Mouse (Mus musculus): ENCODE results near the gene Fbp2.

The Fbp2 gene

DNA sequence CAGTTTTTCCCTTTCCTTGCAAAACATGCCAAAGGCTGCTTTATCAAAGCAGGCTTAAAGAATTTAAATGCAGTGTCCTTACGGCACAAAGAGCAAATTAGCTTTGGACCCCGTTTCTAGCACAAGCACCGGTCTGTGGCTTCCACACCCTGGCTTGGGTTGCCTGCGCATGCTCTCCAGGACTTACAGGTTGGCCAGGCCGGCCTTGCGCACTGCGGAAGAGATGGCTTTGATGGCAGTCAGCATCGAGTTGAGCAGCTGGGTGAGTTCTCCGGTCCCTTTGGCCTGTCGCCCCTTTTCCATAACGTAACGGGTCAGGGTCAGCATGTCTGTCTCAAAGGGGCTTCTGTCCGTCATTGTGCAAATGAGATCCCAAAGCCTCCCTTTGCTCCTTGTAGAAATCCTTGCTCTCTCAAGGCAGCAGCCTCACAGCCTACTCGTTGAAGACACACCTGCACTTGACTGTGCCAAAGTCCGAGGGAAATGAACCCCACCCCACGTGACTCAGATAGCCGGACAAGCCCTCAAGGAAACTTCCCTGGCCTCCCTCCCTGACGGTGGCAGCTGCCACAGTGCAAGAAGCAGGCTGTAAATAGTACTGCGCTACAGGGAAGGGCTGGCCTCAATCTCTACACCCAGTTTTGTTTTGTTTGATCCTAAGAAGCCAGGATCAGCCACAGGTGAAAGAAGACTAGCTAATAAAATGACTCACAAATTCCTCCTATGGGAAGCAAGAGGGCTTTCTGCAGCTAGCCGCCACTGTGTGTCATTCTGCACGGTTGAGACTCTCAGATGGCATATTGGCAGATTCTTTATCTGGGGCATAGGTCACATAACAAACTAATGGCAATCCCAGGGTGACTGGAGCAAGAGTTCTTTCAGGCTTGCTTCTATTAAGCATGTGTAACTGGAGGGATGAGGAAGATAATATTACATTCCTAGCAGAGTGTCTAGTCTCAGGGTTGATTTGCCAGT, at the start of gene Fbp2:
Gene Fbp2, minus strand, starts transcription at position 482 of the 975 bp plus-strand sequence.
- DNase-seq (ENCODE audit: low spot score): peak; percentile 48

DNA sequence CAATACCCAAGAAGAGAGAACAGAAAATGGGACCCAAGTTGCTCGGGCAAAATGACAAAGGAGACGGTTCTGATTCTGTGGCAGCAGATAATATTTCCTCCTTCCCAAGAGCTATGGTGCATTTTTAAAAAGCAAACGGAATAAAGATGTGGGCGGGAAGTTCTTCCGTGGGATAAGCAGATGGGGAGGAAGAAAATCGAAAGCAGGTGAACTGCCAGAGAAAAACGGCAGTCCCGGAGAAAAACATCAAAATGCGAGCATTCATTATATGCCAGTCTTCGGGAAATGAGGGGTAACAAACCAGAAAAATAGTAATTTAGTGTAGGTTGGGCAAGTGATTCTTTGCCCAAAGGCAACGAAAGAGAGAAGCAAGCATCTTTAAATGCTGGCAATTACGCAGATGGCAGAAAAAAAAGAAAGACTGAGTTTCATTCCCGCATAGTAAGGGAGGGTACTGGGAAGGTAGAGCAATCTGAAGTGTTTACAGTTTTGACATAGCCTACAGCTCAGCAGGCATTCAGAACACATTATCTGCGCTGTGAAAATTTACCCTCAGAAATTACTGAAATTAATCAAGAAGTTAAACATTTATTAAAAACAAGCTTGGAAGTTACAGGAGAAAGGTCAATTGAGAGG, 49.4 kb upstream of the Fbp2 start:
- no peak for DNase-seq (ENCODE audit: low spot score)

DNA sequence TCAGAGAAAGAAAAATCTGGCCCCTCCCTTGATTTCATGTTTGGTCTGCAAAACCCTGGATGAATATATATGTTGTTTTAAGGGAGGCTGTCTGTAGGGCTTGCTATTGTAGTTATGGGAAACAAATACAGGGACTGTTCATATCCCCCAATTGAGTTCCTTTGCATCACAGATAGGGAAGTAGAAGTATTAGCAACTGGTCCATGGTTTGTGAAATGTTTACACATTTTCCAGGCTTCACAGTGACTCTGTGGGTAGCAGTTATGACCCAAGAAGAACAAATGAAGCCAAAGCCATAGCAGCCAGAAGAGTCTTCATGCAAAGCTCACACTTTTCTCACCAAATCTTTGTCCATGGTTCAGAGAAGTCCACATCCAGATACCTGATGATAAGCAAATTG, 42.9 kb upstream of the Fbp2 start:
- DNase-seq (ENCODE audit: low spot score): no peak

DNA sequence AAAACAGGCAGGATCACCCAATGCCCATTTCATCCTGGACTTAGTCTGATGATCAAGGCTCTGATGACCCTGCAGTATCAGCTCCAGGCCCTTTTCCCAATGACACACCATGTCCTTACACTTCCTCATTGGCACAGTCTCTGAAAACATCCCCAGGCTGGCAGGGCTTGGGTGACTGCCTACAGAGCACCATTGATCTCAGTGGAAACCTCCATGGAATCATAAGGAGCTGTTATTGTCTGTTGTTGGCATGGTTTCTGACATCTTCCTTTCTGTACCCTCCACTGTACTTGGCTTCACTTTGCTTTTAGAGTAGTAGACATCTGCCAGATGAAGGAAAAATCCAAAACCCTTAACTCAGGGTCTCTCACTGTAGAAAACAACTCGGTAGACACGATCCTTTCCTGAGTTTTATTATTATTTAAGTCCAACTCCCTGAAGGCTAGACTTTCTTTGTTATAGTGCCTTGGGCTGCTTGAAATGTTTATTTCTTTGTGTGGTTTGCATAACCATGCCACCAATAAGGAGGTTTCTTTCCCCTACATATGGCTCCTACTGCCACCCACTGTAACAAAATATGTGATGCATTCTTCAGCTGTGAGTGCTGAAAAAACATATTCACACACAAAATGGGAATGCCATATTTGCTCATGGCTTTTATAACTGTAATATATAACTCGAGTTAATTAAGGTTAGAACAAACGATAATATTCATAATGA, 39.9 kb upstream of the Fbp2 start:
- DNase-seq (ENCODE audit: low spot score): no peak

DNA sequence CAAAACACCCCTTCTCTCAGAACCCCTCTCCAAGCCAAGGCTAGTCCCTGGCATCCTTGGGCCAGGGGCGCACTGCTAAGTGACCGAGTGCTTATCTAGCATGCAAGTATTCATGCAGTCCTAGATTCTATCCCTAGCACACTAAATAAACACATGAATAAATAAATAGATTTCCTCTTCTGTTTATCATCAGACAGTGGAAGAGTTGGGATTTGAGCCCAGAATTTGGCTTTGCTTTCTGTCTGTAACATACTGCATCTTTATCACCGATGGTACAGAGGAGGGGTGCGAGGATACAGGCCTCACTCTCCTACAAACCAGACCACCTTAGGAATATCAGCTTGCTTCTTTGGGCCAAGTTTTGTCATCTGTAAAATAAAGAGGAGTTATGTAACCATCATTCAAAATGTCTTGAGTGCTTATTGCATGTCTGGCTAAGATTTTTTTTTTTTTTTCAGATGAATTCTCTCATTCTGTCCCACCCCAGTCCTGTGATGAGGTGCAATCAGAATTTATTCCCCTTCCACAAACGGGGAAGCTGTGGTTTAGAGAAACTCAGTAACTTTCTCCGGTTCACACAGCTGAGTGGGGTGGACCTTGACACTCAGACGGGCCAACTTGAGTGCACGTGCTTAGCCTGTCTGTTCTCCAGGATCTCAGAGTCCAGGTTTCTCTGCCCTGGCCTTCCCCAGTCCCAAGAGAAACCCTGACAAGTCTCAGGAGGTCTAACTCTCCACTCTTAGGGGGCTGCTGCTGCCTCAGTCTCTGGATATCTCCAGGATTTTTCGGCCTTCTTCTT, 35.0 kb upstream of the Fbp2 start:
- no peak for DNase-seq (ENCODE audit: low spot score)

DNA sequence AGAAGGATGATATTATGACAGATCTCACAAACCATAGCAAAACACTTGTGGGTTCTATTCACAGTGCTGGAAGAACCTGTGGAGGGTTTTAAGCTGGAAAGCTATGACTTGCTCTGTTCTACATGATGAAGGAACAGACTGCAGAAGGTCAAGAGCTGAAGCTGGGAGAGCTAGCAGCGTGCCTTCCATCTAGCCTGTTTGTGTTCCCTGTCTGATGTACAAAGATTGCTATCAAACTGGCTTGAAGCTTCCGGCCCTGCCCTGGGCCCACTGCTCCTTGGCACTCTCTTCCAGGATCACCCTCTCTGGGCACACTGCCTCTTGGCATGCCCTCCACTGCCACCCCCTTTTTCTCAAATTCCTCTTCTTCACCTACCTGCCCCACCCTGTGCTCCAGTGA, 31.1 kb upstream of the Fbp2 start:
- DNase-seq (ENCODE audit: low spot score): no peak

DNA sequence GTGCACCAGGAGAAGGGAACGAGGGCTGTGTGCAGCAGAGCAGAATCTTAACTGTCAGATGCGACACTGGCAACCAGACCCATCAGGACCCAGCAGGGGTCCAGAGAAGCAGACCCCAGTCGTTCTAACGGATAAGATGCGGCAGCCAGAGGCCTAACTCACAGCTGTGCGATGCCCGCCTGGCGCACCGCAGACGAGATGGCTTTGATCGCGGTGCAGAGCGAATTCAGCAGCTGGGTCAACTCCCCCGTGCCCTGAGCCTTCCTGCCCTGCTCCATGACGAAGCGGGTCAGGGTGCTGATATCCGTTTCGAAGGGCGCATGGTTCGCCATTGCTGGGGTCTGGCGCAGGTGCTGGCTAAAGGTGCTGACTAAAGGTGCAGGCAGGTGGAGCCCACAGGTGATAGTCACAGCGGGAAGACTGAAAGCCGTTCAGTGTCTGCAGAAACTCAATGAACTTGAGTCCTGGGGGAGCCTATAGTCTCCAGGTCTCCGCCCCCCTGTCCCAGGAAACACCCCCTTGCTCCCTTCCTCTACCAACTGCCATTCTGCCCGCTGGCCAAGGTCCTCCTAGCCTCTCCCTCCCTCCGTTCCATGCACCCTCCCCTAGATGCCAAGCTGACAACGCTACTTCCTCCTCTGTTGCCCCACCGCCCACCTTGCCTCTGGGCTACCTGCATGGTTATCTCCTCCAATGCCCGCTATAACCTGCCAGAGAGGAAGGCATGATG, 29.7 kb upstream of the Fbp2 start, which contains the start of gene Fbp1:
Gene Fbp1, minus strand, starts transcription at position 571 of the 730 bp plus-strand sequence.
- DNase-seq (ENCODE audit: low spot score): no peak

DNA sequence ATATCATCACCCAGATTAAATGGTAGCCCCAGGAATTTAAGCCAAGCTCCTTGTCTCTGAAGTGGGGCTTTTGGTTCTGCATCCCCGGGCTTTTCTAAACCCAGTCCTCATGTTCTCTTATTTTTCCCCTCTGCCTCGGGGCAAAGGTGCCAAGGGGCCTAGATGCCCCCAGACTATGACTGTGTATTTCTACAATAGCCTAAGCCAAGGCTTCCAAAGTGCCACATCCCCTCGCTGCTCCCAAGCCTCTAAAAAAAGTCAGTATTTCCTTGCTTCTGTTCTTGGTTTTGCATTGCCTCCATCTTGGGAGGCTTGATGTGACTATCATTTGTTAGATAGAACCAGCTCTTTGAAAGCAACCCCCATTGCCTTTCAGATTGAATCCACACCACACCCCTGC, 26.3 kb upstream of the Fbp2 start:
- no peak for DNase-seq (ENCODE audit: low spot score)

DNA sequence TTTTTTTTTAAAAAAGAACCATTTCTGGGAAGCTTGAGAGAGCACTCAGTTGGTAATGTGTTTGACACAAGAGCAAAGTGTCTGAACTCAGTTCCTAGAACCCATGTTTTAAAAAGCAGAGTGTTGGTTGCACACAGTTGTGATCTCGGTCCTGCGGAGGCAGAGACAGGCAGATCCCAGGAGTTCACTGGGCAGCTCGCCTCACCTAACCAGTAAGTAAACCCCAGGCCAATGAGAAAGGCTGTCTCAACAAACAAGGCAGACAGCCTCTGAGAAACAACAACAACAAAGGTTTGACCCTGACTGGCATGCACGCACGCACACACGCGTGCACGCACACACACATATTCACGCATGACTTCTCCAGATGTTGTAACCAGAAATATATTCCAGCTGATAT, 25.7 kb upstream of the Fbp2 start:
- no peak for DNase-seq (ENCODE audit: low spot score)

DNA sequence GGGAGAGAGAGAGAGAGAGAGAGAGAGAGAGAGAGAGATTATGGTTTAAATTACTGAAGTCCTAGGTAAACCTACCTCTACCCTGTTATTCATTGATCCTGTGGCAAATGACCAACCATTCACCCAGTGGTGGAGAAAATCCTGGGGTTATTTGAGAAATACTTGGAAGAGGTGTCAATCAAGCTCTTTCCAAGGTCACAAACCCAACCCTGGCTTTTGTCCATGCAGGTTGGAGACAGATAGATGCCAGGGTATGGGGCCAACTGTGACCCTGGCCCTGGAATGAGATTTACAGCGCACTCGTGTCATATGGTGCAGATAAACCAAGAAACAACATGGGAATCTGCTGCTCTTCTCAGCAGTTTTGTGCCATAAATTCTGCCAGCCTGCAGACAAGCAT, 25.2 kb upstream of the Fbp2 start:
- no peak for DNase-seq (ENCODE audit: low spot score)

DNA sequence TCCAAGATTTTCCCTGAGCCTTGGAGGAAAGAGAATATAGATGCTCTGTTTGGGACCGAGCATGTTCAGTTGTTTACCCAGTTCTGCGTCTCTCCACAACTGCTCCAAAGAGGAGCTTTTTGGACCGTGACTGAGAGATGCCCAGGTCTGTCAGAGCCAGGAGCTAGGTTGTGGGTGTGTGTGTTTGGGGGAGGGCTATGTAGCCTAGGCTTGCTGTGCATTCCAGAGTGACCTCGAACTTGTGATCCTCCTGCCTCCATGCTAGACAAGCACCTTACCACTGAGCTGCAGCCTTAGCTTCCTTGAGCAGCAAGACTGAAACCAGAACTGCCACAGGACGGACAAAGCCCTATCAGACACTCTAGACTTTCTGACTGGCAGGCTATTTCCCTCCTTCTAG, 24.6 kb upstream of the Fbp2 start:
- no peak for DNase-seq (ENCODE audit: low spot score)

DNA sequence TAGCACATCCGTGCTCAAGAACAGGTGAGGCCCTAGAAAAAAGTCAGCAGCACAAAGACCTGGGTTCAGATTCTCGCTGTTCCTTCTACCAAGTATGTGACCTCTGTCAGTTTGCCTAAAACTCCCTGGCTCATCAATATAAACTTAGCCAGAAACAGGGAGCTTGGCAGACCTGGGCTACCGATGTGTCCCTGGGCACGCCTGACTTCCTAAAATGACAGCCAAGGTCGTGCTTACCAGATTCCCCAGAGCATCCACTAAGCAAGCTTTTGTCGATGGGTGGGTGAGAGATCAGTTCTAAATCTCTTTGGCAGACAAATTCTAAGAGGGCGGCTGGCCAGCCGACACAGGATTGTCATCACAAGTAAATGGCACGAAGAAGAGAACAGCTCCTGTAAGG, 23.1 kb upstream of the Fbp2 start:
- no peak for DNase-seq (ENCODE audit: low spot score)

DNA sequence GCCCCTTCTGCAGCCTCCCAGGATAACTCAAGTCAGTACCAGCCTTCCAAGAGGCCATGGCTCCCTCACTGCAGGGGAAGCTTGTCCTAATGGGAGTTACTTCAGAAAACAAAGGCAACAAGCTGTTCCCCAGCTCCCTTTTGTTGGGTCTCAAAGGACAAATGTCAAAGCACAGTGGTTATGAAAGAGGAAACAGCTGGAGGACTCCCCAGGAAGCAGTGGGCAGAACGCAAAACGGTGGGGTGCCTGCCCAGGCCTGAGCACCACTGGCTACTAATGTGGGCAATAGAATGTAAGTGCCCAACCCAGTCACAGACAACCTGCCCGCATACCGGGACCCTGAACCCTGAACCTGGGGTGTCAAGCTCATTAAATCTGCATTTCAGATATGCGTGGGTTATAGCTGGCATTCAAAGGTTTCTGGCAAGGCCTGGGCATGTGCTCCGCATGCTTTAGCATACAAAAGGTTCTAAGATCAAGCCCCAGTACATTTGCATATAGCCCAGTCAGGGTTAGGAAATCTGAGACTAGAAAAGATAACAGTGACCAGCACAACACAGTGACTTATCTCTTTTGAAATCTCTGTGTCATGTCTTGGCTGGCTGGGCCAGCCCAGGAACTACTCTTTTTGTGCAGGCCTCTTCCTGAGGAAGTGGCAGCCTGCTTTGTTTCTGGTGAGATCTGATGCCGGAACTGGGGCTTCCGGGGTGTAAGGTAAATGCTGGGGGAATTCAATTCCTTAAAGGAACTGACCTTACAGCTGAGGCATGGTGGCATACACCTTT, 21.8 kb upstream of the Fbp2 start:
- DNase-seq (ENCODE audit: low spot score): peak; percentile 38

DNA sequence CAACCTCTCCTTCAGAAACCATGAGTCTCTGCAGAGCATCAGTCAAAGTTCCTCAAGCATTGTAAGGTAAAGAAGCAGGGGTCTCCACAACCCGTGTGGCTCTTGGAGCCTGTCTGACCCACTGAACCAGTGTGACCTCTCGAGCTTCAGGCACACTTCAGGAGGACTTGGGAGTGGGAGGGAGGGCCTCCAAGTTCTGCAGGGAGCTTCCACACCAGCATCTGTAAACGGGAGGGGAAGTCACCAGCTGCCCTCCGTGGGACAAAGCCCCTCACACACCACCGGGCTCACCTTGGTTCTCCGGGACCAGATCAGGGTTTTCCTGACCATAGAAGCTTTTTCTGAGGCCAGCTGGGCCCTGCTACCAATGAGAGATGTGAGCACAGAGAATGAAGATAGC, 21.2 kb upstream of the Fbp2 start:
- no peak for DNase-seq (ENCODE audit: low spot score)

DNA sequence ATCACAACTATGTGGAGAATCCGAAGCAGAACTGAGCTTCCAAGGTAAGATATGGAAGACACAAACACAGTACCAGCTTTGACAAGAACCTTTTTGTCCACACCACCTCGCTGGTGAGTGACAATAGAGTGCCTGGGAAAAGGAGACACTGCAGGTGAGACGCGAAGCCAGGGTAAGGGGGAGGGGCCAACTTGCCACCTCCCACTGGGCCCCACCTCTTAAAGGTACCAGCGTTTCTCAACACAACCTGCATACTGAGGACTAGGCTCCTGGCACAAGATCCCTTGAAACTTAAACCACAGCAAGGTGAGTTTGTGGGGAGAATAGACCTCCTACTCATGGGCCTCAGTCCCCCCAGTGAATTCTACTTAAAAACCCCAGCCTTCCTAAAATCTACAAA, 19.0 kb upstream of the Fbp2 start:
- no peak for DNase-seq (ENCODE audit: low spot score)

DNA sequence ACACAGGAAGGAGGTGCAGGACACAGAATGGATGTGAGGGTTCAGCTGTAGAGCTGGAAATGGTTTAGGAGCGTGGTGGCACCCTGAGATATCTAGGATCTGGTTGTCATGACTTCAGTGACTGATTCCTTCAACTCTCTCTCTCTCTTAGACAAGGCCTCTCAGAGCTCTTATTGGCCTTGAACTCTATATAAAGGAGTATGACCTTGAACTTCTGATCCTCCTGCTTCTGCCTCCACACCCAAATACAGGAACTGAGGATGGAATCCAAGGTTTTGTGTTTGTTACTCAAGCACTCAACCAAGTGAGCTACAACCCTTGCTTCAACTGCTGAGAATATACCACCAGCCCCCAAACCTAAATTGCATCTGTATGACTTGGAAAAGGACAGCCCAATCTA, 17.9 kb upstream of the Fbp2 start:
- DNase-seq (ENCODE audit: low spot score): no peak

DNA sequence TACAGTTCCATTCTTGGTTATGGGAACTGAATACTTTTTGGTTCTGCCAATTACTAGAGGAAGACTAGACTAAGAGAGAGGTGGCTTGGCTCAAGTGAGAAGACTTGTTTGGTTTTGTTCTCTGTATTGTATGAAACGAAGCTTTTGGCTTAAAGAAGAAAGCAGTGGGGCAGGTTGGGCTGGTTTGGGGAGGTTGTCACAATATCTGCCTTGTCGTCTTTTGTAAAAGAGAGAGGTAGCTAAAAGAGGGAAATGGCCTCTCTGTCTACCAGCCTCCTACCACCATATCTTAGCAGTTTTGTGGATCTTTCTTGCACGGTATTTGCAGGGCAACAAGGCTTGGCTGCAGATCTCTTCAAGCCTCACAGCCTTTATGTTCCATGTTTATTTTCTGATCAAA, 14.0 kb upstream of the Fbp2 start:
- DNase-seq (ENCODE audit: low spot score): no peak

DNA sequence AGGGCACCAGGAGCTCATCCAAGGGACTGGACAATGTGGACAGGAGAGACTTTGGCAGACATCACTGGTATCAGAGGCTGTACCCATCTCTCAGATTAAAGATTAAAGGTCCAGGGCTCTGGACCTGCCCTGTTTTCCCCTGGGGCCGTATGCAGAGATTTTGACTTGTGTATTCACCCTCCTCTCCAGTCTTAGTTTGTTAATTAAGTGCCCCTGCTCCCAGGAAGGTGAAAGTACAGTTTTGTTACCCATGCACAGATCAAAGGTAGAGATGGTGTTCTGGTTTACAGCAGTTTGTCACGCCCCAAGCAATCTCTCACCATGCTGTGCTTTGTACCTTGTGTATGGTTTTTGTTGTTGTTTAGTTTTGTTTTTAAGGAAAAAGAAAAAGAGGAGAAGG, 12.4 kb upstream of the Fbp2 start:
- no peak for DNase-seq (ENCODE audit: low spot score)

DNA sequence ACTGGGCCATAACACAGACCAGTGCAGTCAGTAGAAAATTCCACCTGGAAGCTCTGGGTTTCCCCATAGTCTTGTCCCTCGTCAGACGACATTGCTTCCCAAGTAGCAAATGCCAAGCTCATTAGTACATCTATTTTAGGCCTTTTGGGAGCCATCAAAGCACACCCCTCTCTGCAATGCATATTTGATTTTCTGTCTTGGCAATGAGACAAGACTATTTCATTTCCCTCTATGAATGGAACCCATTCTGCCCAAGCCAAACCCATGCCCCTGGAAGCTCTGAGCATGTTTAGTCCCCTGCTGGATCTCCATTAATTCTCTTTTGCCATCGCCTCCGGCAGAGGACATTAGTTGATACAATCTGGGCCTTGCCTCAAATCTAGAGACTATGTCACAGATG, 8.6 kb upstream of the Fbp2 start:
- no peak for DNase-seq (ENCODE audit: low spot score)

DNA sequence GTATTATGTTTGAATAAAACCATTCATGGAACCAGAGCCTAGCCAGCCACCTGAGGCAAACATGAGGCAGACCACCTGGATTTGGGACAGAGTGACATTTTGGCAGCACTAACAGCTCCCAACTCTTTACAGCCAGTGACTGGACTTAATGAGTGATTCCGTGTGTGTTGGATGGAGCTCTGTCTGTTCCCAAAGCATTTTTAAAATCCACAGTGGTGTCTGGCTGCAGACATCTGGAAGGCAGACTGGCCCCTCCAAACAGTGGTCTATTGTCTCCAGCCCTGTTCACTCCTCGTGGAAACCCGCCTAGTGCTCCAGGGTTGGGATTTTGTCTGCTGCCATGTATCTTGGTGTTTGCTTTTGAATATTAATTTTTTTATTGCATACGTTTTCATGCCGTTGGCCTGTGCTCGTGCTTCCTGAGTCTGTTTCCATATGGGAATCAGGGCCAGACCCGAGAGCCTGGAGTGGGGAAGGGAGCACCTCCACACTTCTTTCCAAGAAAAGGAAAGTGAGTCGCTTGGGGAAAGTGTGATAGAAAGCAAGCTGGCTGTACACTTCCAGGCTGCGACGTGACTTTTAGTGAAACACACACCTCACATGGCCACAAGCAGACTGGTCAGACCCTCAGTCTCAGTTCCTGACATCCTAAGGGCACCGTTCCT, 7.6 kb upstream of the Fbp2 start:
- no peak for DNase-seq (ENCODE audit: low spot score)

Measured in lung, postnatal 25 days (tissue).